Mouse (Mus musculus) liver (tissue): ENCODE measurements around the gene Serpina1d.
"Not testable (repeated sequence)": the region's sequence is repeated elsewhere in the genome, so short reads cannot be mapped to it uniquely, and the experiment has no call there.

Experiments used
- DNase-seq: peaks from one replicate; pipeline ENCODE4 v3.0.0-alpha.2; 2020; ENCODE audit warnings: mixed read lengths

Gene Serpina1d

DNA sequence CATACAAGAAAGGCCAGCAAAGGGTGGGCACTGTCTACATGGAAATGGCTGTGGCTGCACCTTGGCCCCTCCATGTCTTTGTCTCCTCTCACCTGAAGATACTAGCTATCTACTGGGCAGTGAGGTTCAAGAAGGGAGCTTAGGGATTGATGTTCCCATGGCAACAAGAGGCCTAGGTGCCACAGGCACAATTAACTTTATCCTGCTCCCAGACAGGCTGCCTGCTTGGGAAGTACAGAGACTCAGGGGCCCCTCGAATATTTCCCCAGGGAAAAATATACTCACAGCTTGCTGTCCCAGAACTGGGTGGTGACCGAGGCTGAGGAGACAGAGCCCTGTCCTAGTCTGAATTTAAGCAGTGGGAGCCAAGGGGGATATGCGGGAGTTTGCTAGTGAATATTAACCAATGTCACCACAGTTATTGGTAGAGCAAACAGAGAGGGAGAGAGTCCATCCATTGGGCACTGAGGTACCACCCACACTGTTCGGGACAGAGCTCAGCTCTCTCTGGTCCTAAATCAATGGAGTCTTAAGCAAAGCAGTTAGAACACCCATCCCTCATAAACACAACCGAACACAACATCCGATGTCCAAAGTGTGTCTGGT is at the start of gene Serpina1d:
TSS of gene Serpina1d (minus strand) at position 347 of the 606 bp plus-strand sequence.
- DNase-seq, result not testable (repeated sequence)

DNA sequence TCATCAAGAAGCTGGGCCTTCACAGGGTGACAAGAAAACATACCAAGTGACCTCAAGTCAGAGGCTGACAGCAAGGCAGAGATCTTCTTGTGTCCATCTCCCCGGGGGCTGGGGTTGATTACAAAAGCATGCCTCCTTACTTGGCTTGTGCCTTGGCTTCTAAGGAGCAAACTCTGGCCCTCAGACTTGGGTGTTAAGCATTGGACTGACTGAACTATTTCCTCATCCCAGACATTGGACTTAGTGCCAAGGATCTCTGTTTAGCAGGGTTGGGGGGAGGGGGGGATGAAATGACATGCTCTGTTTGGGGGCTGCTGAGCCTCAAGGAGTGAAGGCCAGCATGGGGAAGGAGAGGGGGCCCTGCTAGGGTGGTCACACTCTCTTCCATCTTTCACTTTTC is 2.8 kb downstream of the Serpina1d start:
- DNase-seq, result not testable (repeated sequence)

DNA sequence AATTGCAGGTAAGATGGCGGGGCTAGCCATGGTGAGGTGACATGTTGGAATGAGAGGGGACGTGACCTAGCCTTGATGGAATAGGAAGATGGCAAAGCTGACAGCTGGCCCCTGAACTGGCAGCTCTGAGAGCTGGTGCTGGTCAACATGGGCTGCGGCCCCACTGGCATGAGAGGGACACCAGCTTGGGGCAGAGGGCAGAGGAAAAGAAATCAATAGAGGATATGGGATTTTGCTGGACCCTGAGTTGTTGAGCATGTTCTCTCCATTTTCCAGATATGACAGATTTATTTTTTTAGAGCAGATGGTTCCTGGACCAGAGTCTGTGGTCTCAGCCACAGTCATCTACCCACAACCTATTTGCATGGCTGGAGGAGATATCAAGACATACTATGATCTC is 10.3 kb downstream of the Serpina1d start:
- not testable (repeated sequence) for DNase-seq

DNA sequence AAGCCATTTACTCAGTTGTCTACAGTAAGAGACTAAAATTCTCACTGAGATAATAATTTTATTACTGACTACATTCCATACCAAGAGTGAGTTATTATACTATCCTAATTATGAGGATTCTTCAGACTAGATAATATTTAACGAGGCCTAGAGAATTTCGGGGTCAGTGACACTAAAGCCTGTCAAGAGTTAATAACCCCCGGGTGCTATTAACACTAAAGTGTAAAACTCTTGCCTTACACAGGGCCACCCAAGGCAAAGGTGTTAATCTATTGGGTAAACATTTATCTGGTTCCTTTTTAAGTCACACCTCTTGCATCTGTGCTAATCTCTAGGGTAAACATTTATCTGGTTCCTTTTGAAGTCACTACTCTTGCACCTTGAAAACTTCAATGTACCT is 13.1 kb downstream of the Serpina1d start:
- not testable (repeated sequence) for DNase-seq

DNA sequence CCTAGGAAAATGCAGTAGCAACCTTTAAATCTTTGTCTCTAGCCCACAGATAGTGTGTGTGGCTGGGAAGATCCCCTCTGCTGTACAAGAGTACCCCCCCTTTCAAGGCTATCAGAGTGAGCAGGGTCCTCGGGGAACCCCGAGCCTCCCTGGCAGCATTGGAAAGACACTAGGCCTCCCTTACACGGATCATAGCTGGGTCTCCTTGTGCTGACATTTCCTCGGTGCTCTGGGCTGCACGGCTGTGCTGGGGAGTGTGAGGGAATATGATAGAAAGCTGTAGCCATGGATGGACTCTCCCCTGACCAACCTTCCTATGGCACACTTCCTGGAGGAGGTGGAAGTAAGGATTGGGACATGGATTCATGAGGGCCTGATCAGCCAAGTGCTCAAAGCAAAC is 27.4 kb downstream of the Serpina1d start:
- DNase-seq, result not testable (repeated sequence)

DNA sequence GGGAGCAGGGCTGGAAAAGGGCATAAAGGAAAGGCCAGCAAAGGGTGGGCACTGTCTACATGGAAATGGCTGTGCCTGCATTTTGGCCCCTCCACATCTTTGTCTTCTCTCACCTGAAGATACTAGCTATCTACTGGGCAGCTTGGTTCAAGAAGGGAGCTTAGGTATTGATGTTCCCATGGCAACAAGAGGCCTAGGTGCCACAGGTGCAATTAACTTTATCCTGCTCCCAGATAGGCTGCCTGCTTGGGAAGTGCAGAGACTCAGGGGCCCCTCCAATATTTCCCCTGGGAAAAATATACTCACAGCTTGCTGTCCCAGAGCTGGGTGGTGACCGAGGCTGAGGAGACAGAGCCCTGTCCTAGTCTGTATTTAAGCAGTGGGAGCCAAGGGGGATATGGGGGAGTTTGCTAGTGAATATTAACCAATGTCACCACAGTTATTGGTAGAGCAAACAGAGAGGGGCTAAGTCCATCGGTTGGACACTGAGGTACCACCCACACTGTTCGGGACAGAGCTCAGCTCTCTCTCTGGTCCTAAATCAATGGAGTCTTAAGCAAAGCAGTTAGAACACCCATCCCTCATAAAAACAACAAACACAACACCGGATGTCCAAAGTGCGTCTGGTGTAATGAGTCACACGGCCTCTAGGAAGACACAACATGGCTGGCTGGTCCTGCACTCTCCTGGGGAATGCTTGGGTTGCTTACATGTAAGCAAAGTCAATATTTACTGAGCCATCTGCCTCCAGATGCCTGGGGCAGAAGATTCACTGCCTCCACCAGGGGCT is 35.4 kb downstream of the Serpina1d start:
- peak; percentile 4 for DNase-seq

DNA sequence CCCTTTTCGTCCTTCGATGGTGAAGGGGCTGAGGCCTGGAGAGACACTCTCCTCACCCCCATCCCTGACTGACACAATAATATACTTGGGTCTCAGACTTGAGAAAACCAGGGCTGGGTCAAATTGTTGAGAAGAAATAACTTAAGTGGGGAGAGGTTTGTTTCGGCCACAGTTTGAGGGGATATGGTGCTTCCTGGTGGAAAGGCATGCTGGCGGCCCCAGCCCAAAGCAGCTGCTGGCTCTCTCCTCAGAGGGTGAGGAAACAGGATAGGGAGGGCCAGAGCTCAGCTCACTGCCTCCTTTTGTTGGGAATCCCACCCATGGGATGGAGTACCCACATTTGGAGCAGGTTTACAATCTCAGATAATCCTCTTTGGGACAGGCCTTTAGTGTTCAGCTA is 37.8 kb downstream of the Serpina1d start:
- DNase-seq, result not testable (repeated sequence)

DNA sequence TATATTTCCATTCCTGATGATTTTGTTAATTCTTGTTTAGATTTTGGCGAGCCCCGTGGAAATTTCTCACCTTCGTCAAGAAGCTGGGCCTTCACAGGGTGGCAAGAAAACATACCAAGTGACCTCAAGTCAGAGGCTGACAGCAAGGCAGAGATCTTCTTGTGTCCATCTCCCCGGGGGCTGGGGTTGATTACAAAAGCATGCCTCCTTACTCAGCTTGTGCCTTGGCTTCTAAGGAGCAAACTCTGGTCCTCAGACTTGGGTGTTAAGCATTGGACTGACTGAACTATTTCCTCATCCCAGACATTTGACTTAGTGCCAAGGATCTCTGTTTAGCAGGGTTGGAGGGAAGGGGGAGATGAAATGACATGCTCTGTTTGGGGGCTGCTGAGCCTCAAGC is 38.3 kb downstream of the Serpina1d start:
- not testable (repeated sequence) for DNase-seq
